Mouse (Mus musculus): ENCODE measurements around the gene Barhl2. TPM values are rescaled to one million over a fixed set of nuclear protein-coding genes. Genes with fewer than 3 reads are reported as not detected.

The Barhl2 gene
- polyA plus RNA-seq, 1 experiment: not detected

- H3K4me3 ChIP-seq: no peak overlapping the region
- H3K36me3 ChIP-seq (ENCODE audit: control insufficient read depth, insufficient read depth): no peaks in the 10 kb centered on the region
- H3K27me3 ChIP-seq (ENCODE audit: control insufficient read depth, insufficient read depth, insufficient read length): peaks cover 43% of the 10 kb centered on the region
- H3ac ChIP-seq (ENCODE audit: control insufficient read depth, insufficient read length): no peak overlapping the region
- H3K79me2 ChIP-seq (ENCODE audit: control insufficient read depth, insufficient read depth): no peaks in the 10 kb centered on the region
- no peak overlapping the region for H3K4me2 ChIP-seq (ENCODE audit: low read depth)
- TF ChIP-seq CEBPB (IDR thresholded peaks at IDR 0.05; ENCODE audit: insufficient read depth, poor library complexity, severe bottlenecking): no peak
- TF ChIP-seq MYOG (IDR thresholded peaks at IDR 0.05; ENCODE audit: control insufficient read depth in 1 of 3, insufficient read depth in 1 of 3, insufficient read length in 2 of 3, low read depth in 2 of 3): no peak
- TF ChIP-seq TCF12 (IDR thresholded peaks at IDR 0.05; ENCODE audit: insufficient read depth, poor library complexity, severe bottlenecking): no peak
- TF ChIP-seq POLR2A (IDR thresholded peaks at IDR 0.05; ENCODE audit: insufficient read length, low read depth): no peak
- TF ChIP-seq USF1 (IDR thresholded peaks at IDR 0.05; ENCODE audit: low read depth): no peak
- no peak for TF ChIP-seq REST (IDR thresholded peaks at IDR 0.05; ENCODE audit: insufficient read depth, insufficient read length)
- TF ChIP-seq E2F4 (IDR thresholded peaks at IDR 0.05; ENCODE audit: insufficient read depth): no peak
- no peak for TF ChIP-seq MAX (IDR thresholded peaks at IDR 0.05; ENCODE audit: low read depth)
- TF ChIP-seq MYOD1 (IDR thresholded peaks at IDR 0.05; ENCODE audit: control insufficient read depth in 1 of 3, insufficient read length in 2 of 3, low read depth in 2 of 3): no peak
- TF ChIP-seq SRF (IDR thresholded peaks at IDR 0.05; ENCODE audit: control insufficient read depth, insufficient read length, low read depth): no peak
Observed at GRCm38 (mm10) chr5:106449720-106450425, 8.1 kb downstream of the Barhl2 start.

- TF ChIP-seq SRF (IDR thresholded peaks at IDR 0.05; ENCODE audit: control insufficient read depth, insufficient read length, low read depth): no peak
- no peak for TF ChIP-seq CEBPB (IDR thresholded peaks at IDR 0.05; ENCODE audit: insufficient read depth, poor library complexity, severe bottlenecking)
- no peak for TF ChIP-seq MAX (IDR thresholded peaks at IDR 0.05; ENCODE audit: low read depth)
- no peak for TF ChIP-seq MYOD1 (IDR thresholded peaks at IDR 0.05; ENCODE audit: control insufficient read depth in 1 of 3, insufficient read length in 2 of 3, low read depth in 2 of 3)
- no peak overlapping the region for H3ac ChIP-seq (ENCODE audit: control insufficient read depth, insufficient read length)
- no peak overlapping the region for H3K4me3 ChIP-seq
- H3K27me3 ChIP-seq (ENCODE audit: control insufficient read depth, insufficient read depth, insufficient read length): peaks cover 33% of the 10 kb centered on the region
- H3K79me2 ChIP-seq (ENCODE audit: control insufficient read depth, insufficient read depth): no peaks in the 10 kb centered on the region
- no peaks in the 10 kb centered on the region for H3K36me3 ChIP-seq (ENCODE audit: control insufficient read depth, insufficient read depth)
- no peak overlapping the region for H3K4me2 ChIP-seq (ENCODE audit: low read depth)
Observed at GRCm38 (mm10) chr5:106448798-106449125, 9.2 kb downstream of the Barhl2 start.

- Histone ChIP-seq H3K4me2 (ENCODE audit: low read depth) (no peak overlapping the region), H3K36me3 (ENCODE audit: control insufficient read depth, insufficient read depth) (no peaks in the 10 kb centered on the region), H3K79me2 (ENCODE audit: control insufficient read depth, insufficient read depth) (no peaks in the 10 kb centered on the region), H3K4me3 (no peak overlapping the region), H3ac (ENCODE audit: control insufficient read depth, insufficient read length) (no peak overlapping the region), H3K27me3 (ENCODE audit: control insufficient read depth, insufficient read depth, insufficient read length) (peaks cover 27% of the 10 kb centered on the region)
- TF ChIP-seq MYOG (IDR thresholded peaks at IDR 0.05; ENCODE audit: control insufficient read depth in 1 of 3, insufficient read depth in 1 of 3, insufficient read length in 2 of 3, low read depth in 2 of 3) (no peak), SRF (IDR thresholded peaks at IDR 0.05; ENCODE audit: control insufficient read depth, insufficient read length, low read depth) (no peak), TCF3 (IDR thresholded peaks at IDR 0.05; ENCODE audit: insufficient read length, low read depth) (no peak), USF1 (IDR thresholded peaks at IDR 0.05; ENCODE audit: low read depth) (no peak), MAX (IDR thresholded peaks at IDR 0.05; ENCODE audit: low read depth) (no peak), REST (IDR thresholded peaks at IDR 0.05; ENCODE audit: insufficient read depth, insufficient read length) (no peak), TCF12 (IDR thresholded peaks at IDR 0.05; ENCODE audit: insufficient read depth, poor library complexity, severe bottlenecking) (no peak)
Observed at GRCm38 (mm10) chr5:106447951-106448797, 9.8 kb downstream of the Barhl2 start.

GRCm38 (mm10) chr5:106447091-106447820 is 10.7 kb downstream of the Barhl2 start:
- H3K27me3 ChIP-seq (ENCODE audit: control insufficient read depth, insufficient read depth, insufficient read length): peaks cover 22% of the 10 kb centered on the region
- H3ac ChIP-seq (ENCODE audit: control insufficient read depth, insufficient read length): no peak overlapping the region
- no peak overlapping the region for H3K4me3 ChIP-seq
- H3K36me3 ChIP-seq (ENCODE audit: control insufficient read depth, insufficient read depth): no peaks in the 10 kb centered on the region
- no peak overlapping the region for H3K4me2 ChIP-seq (ENCODE audit: low read depth)
- TF ChIP-seq USF1 (IDR thresholded peaks at IDR 0.05; ENCODE audit: low read depth): no peak
- TF ChIP-seq REST (IDR thresholded peaks at IDR 0.05; ENCODE audit: insufficient read depth, insufficient read length): no peak
- TF ChIP-seq TCF3 (IDR thresholded peaks at IDR 0.05; ENCODE audit: insufficient read length, low read depth): no peak
- TF ChIP-seq MYOD1 (IDR thresholded peaks at IDR 0.05; ENCODE audit: control insufficient read depth in 1 of 3, insufficient read length in 2 of 3, low read depth in 2 of 3): no peak
- no peak for TF ChIP-seq POLR2AphosphoS2 (IDR thresholded peaks at IDR 0.05; ENCODE audit: insufficient read length, low read depth)
- TF ChIP-seq CEBPB (IDR thresholded peaks at IDR 0.05; ENCODE audit: insufficient read depth, poor library complexity, severe bottlenecking): no peak
- TF ChIP-seq POLR2A (IDR thresholded peaks at IDR 0.05; ENCODE audit: insufficient read length, low read depth): no peak
- no peak for TF ChIP-seq MAX (IDR thresholded peaks at IDR 0.05; ENCODE audit: low read depth)
- no peak for TF ChIP-seq SRF (IDR thresholded peaks at IDR 0.05; ENCODE audit: control insufficient read depth, insufficient read length, low read depth)
- TF ChIP-seq TCF12 (IDR thresholded peaks at IDR 0.05; ENCODE audit: insufficient read depth, poor library complexity, severe bottlenecking): no peak
- no peak for TF ChIP-seq MYOG (IDR thresholded peaks at IDR 0.05; ENCODE audit: control insufficient read depth in 1 of 3, insufficient read depth in 1 of 3, insufficient read length in 2 of 3, low read depth in 2 of 3)
- TF ChIP-seq E2F4 (IDR thresholded peaks at IDR 0.05; ENCODE audit: insufficient read depth): no peak
- no peaks in the 10 kb centered on the region for H3K79me2 ChIP-seq (ENCODE audit: control insufficient read depth, insufficient read depth)

Data from myocyte (in vitro differentiated cells).